Comparison of ENCODE assay signal across 10 mouse cellular contexts in the genomic region with DNA sequence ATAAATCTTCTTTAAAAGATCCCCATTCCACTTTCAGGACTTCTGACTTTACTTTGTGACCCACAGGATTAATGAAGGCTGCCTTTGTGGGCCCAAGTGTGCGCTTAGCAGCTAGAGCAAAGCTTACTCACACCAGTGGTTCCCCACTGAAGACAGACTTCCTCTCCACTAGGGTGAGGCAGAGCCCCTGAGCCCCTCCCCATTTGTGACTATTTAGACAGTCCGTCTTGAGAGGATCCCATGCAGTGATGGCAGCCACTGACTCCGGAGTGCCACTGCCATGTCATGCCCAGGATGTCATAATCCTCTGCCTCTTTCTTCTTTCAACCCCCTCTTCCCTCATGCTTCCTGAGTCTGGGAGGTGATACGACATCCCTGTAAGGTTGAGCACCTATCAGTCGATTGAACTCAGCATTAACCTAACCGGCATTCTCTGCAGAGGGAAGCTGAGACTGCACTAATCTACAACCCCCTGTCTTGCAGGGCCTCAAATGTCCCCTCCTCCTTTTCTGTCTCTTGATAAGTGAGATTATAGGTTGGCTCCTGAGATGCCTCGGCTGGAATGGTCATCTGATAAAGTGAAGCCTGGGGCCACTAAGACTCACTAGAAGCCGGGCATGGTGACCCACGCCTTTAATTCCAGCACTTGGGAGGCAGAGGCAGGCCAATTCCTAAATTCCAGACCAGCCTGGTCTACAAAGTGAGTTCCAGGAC. TPM values are rescaled to one million over a fixed set of nuclear protein-coding genes. Genes with fewer than 3 reads are reported as not detected.
DNase-seq lines count a peak whose midpoint lies in the region; ATAC-seq and TF ChIP-seq lines count a peak whose summit lies in the region.
"Had no signal": no experiment of that assay in that cellular context is flagged by ENCODE, and none has a peak within 500 bp of the region (broad histone marks: within the 10 kb centered on the region; RNA-seq: fewer than 3 reads in every experiment).

No protein-coding gene starts in this region.

- peak; percentile 73 for DNase-seq in heart, embryonic 10.5 days (ENCODE audit: low spot score)
- DNase-seq in heart, postnatal 10 days, result no peak
- DNase-seq in neural tube, embryonic 10.5 days (ENCODE audit: extremely low spot score, low spot score), result no peak
- DNase-seq in cerebellum, postnatal 36 days, result no peak
- DNase-seq: right cerebral cortex, postnatal 25 days had no signal

- no peak overlapping the region for H3K4me2 ChIP-seq in neural tube, embryonic 13.5 days
- H3K4me2 ChIP-seq in intestine, embryonic 15.5 days (replicated peaks), result no peak overlapping the region

- H3K36me3 ChIP-seq in heart, embryonic 10.5 days, result peaks cover 14% of the 10 kb centered on the region
- H3K36me3 ChIP-seq in neural tube, embryonic 13.5 days, result peaks cover 5% of the 10 kb centered on the region
- no peaks in the 10 kb centered on the region for H3K36me3 ChIP-seq in intestine, embryonic 15.5 days

- no peak for TF ChIP-seq CTCF in olfactory bulb, adult 2 months (IDR thresholded peaks at IDR 0.05; ENCODE audit: insufficient read depth, low read depth, low read length)

- no peak for TF ChIP-seq POLR2A in olfactory bulb, adult 2 months (IDR thresholded peaks at IDR 0.05; ENCODE audit: insufficient read depth, low read depth, low read length)

- 56% methylated on average over 9 of the region's 9 CpGs for WGBS in heart, embryonic 10.5 days
- 81% methylated on average over 9 of the region's 9 CpGs for WGBS in neural tube, embryonic 13.5 days
- WGBS in intestine, embryonic 15.5 days, result 63% methylated on average over 9 of the region's 9 CpGs
- WGBS in olfactory bulb, adult 2 months, result 88% methylated on average over 9 of the region's 9 CpGs

- no peak overlapping the region for H3K4me3 ChIP-seq in heart, embryonic 10.5 days
- no peak overlapping the region for H3K4me3 ChIP-seq in neural tube, embryonic 13.5 days
- no peak overlapping the region for H3K4me3 ChIP-seq in intestine, embryonic 15.5 days (replicated peaks)
- no peak overlapping the region for H3K4me3 ChIP-seq in olfactory bulb, adult 2 months (ENCODE audit: insufficient read depth, low read depth, low read length)

- no peak for ATAC-seq in neural tube, embryonic 13.5 days (ENCODE audit: low read depth)
- no peak for ATAC-seq in intestine, embryonic 15.5 days
- ATAC-seq in monocyte, adult 5-6 weeks (replicated peaks; ENCODE audit: insufficient number of reproducible peaks, low FRiP score, low TSS enrichment, poor library complexity, severe bottlenecking), result no peak
- ATAC-seq: forebrain, embryonic 14.5 days had no signal

- H3K27ac ChIP-seq in heart, embryonic 10.5 days, result peak overlapping the region; percentile 99
- peak overlapping the region; percentile 99; the same call in 1 of the 2 replicates for H3K27ac ChIP-seq in neural tube, embryonic 13.5 days (replicated peaks)
- H3K27ac ChIP-seq in intestine, embryonic 15.5 days, result peak overlapping the region; percentile 96
- peak overlapping the region; percentile 72; the same call in 1 of the 2 replicates for H3K27ac ChIP-seq in olfactory bulb, adult 2 months (ENCODE audit: insufficient read depth, low read depth, low read length)

- intact Hi-C loops in heart, postnatal 10 days (cut with DNase I), result loop anchor here (2.0 kb wide), 1 partner anchor 14 kb away; no protein-coding TSS in a partner anchor

- no peaks in the 10 kb centered on the region for H3K9me3 ChIP-seq in heart, embryonic 10.5 days
- no peaks in the 10 kb centered on the region for H3K9me3 ChIP-seq in neural tube, embryonic 13.5 days
- H3K9me3 ChIP-seq in intestine, embryonic 15.5 days, result no peaks in the 10 kb centered on the region

- peaks cover 45% of the 10 kb centered on the region for H3K4me1 ChIP-seq in heart, embryonic 10.5 days
- H3K4me1 ChIP-seq in neural tube, embryonic 13.5 days (replicated peaks), result peaks cover 19% of the 10 kb centered on the region
- H3K4me1 ChIP-seq in intestine, embryonic 15.5 days (replicated peaks), result peaks cover 4% of the 10 kb centered on the region
- peaks cover 3% of the 10 kb centered on the region; the same call in 1 of the 2 replicates for H3K4me1 ChIP-seq in olfactory bulb, adult 2 months (ENCODE audit: control insufficient read depth, insufficient read depth, low read length)

- no peak overlapping the region for H3K9ac ChIP-seq in neural tube, embryonic 13.5 days
- H3K9ac ChIP-seq in intestine, embryonic 15.5 days, result 0 out of 2 replicates have a peak overlapping the region, but pooled peaks have one; percentile 13

- no peaks in the 10 kb centered on the region for H3K27me3 ChIP-seq in heart, embryonic 10.5 days (ENCODE audit: insufficient read depth, poor library complexity, severe bottlenecking)
- H3K27me3 ChIP-seq in neural tube, embryonic 13.5 days, result no peaks in the 10 kb centered on the region
- no peaks in the 10 kb centered on the region for H3K27me3 ChIP-seq in intestine, embryonic 15.5 days (replicated peaks)

RNA-seq across cellular contexts. Expression of a gene that starts 2.4 kb away (rescaled TPM):
- 2,804 and 3,368 TPM in 2 replicates for polyA plus RNA-seq in heart, embryonic 10.5 days (2016; fragmentation: Nextera tagmentation; extraction: Ambion mirVana)
- 1,000 to 10,000 TPM; 1,111 to 1,159 TPM for total RNA-seq in heart, postnatal 10 days (2021)
- 2,997 and 3,038 TPM in 2 replicates for polyA plus RNA-seq in neural tube, embryonic 13.5 days (2015; fragmentation: Nextera tagmentation; extraction: Ambion mirVana)
- 2,425 and 2,606 TPM in 2 replicates for polyA plus RNA-seq in intestine, embryonic 15.5 days (2015; fragmentation: Nextera tagmentation; extraction: Ambion mirVana)
- polyA plus RNA-seq in olfactory bulb, adult 2 months (2012; ENCODE audit: insufficient read depth, insufficient read length, low replicate concordance, missing spikeins), result 1,623 and 1,837 TPM in 2 replicates
- total RNA-seq in monocyte, adult 5-6 weeks (2017), result 2,780 to 3,802 TPM (median 3,103 TPM) in 3 replicates
